Mouse (Mus musculus) heart, embryonic 14.5 days (tissue): ENCODE results near the gene St7l. TPM values are rescaled to one million over a fixed set of nuclear protein-coding genes. Genes with fewer than 3 reads are reported as not detected.

Experiments used
- ATAC-seq: fragments of 200-750 bp; cut with Nextera tagmentation; 2 replicates; pipeline ENCODE4 v1.8.0; 2017; ENCODE audit warnings: low read depth, moderate TSS enrichment; ENCODE audit not compliant: insufficient number of reproducible peaks, insufficient read depth, low FRiP score
- H3K27ac ChIP-seq, 2 experiments: fragments of 200-500 bp in 1 of 2; fragments of 300-500 bp in 1 of 2; sonication (generic) in 1 of 2; replicated peaks in 1 of 2; 2 replicates each; pipeline ENCODE4 v1.5.1; 2012 to 2014; ENCODE audit warnings: low read depth in 2 of 2, low read length in 2 of 2, control low read depth in 1 of 2, mild to moderate bottlenecking in 1 of 2, mixed read lengths in 1 of 2; ENCODE audit not compliant: control insufficient read depth in 1 of 2, insufficient read depth in 1 of 2
- H3K27me3 ChIP-seq: fragments of 300-500 bp; sonication (generic); 2 replicates; pipeline ENCODE4 v1.6.1; 2014; ENCODE audit warnings: mild to moderate bottlenecking, low read length, control low read depth; ENCODE audit not compliant: control insufficient read depth, insufficient read depth
- H3K36me3 ChIP-seq: fragments of 300-500 bp; sonication (generic); 2 replicates; pipeline ENCODE4 v1.6.1; 2014; ENCODE audit warnings: mild to moderate bottlenecking, control low read depth, low read length, mixed read lengths; ENCODE audit not compliant: control insufficient read depth, insufficient read depth
- H3K4me1 ChIP-seq, 2 experiments: fragments of 200-500 bp in 1 of 2; fragments of 300-500 bp in 1 of 2; sonication (generic) in 1 of 2; 2 replicates each; pipeline ENCODE4 v1.6.1; 2012 to 2014; ENCODE audit warnings: low read length in 2 of 2, control low read depth in 1 of 2, mixed read lengths in 1 of 2; ENCODE audit not compliant: control insufficient read depth in 2 of 2, insufficient read depth in 2 of 2
- H3K4me2 ChIP-seq: fragments of 300-500 bp; sonication (generic); 2 replicates; pipeline ENCODE4 v1.6.1; 2014; ENCODE audit warnings: mild to moderate bottlenecking, low read length
- H3K4me3 ChIP-seq, 2 experiments: fragments of 200-500 bp in 1 of 2; fragments of 300-500 bp in 1 of 2; sonication (generic) in 1 of 2; 2 replicates each; pipeline ENCODE4 v1.5.1; 2012 to 2014; ENCODE audit warnings: low read length in 2 of 2, mild to moderate bottlenecking in 2 of 2, control low read depth in 1 of 2, low read depth in 1 of 2, moderate library complexity in 1 of 2; ENCODE audit not compliant: control insufficient read depth in 1 of 2, insufficient read depth in 1 of 2
- H3K9ac ChIP-seq: fragments of 300-500 bp; sonication (generic); 2 replicates; pipeline ENCODE4 v1.6.1; 2014; ENCODE audit warnings: mild to moderate bottlenecking, low read length
- H3K9me3 ChIP-seq: fragments of 300-500 bp; sonication (generic); 2 replicates; pipeline ENCODE4 v1.6.1; 2016; ENCODE audit warnings: low read length, control low read depth; ENCODE audit not compliant: control insufficient read depth
- WGBS: fragments of 180-500 bp; shearing (Covaris S2); extraction: QIAGEN DNeasy Blood & Tissue Kit; methylation state at CpG from one replicate; pipeline ENCODE4 v1.1.7; 2014; 5-methylcytosine and 5-hydroxymethylcytosine counted together
- polyA plus RNA-seq: library from polyadenylated mRNA; unstranded; fragments of >200 nt; fragmentation: Nextera tagmentation; extraction: Ambion mirVana; gene quantifications from 2 replicates; pipeline ENCODE4 v1.2.1, GENCODE M21; 2014

The St7l gene
- polyA plus RNA-seq, 1 experiment from 2014 or later: 28.6 TPM

DNA sequence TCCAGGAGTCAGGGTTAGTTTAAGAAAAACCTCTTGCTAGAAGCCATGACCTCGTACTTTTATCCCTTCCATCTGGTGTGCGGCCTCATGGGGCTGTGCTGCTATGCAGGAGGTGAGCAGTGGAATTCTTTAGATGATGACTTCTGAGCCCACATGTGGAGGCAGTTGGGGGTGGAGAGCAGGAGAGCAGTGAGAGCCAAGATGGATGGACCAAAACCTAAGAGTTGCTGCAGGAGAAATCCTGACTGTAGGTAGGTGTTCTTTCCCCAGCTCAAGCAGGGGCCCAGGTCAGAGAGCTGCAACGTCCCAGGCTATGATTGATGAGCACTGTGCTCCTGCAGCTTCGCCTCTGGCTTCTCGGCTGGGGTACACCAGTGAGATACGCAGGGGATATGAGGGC is 76.9 kb downstream of the St7l start:
- H3K27me3 ChIP-seq: no peaks in the 10 kb centered on the region
- ATAC-seq: no peak
- peaks cover 21 to 43% of the 10 kb centered on the region in 2 experiments for H3K4me1 ChIP-seq
- H3K9ac ChIP-seq: no peak overlapping the region
- no peaks in the 10 kb centered on the region for H3K9me3 ChIP-seq
- 46% methylated on average over 6 of the region's 6 CpGs for WGBS
- H3K27ac ChIP-seq: no peak overlapping the region
- H3K4me2 ChIP-seq: no peak overlapping the region
- H3K4me3 ChIP-seq: no peak overlapping the region
- peaks cover 11% of the 10 kb centered on the region; the same call in 1 of the 2 replicates for H3K36me3 ChIP-seq

DNA sequence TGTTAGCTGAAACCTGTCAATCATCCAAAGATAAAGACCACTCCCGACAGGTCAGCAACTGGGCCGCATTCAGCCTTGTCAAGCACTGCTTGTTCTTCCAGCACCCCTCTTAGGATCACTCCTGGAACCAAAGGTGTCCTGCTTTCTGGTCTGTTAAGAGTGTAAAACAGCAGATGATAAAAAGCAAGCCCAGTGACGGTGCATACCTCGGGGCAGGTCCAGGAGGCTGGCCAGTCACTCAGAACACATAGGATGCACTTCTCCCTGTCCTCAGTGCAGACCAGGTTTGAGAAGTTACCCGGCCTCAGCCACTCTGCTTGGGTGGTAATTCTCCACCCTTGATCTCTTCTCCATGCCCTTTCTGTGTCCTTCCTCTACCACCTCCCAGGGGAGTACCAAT is 78.9 kb downstream of the St7l start:
- peak overlapping the region in 1 of 2 experiments; percentile 59; a peak in 3 of 4 replicates for H3K27ac ChIP-seq
- peaks cover 29% of the 10 kb centered on the region for H3K36me3 ChIP-seq
- H3K4me3 ChIP-seq: no peak overlapping the region
- 30% methylated on average over 5 of the region's 5 CpGs for WGBS
- H3K4me2 ChIP-seq: no peak overlapping the region
- ATAC-seq: no peak
- H3K9ac ChIP-seq: no peak overlapping the region
- H3K27me3 ChIP-seq: no peaks in the 10 kb centered on the region
- H3K4me1 ChIP-seq: peaks cover 21 to 43% of the 10 kb centered on the region in 2 experiments
- H3K9me3 ChIP-seq: no peaks in the 10 kb centered on the region

GRCm38 (mm10) chr3:104943333-104943732 is 79.5 kb downstream of the St7l start:
- peak overlapping the region; percentile 59 to 75 for H3K27ac ChIP-seq
- no peaks in the 10 kb centered on the region for H3K27me3 ChIP-seq
- 32% methylated on average over 8 of the region's 8 CpGs for WGBS
- peaks cover 21 to 39% of the 10 kb centered on the region in 2 experiments for H3K4me1 ChIP-seq
- H3K36me3 ChIP-seq: peaks cover 35% of the 10 kb centered on the region
- no peak overlapping the region for H3K4me2 ChIP-seq
- H3K4me3 ChIP-seq: no peak overlapping the region
- peak; percentile 67; the same call in 1 of the 2 replicates for ATAC-seq
- H3K9me3 ChIP-seq: no peaks in the 10 kb centered on the region
- no peak overlapping the region for H3K9ac ChIP-seq

GRCm38 (mm10) chr3:104944894-104945293 is 81.1 kb downstream of the St7l start:
- H3K4me3 ChIP-seq: no peak overlapping the region
- no peaks in the 10 kb centered on the region for H3K9me3 ChIP-seq
- 54% methylated on average over 9 of the region's 9 CpGs for WGBS
- H3K9ac ChIP-seq: no peak overlapping the region
- no peak overlapping the region for H3K27ac ChIP-seq
- ATAC-seq: no peak
- H3K27me3 ChIP-seq: no peaks in the 10 kb centered on the region
- H3K4me1 ChIP-seq: peaks cover 21 to 37% of the 10 kb centered on the region in 2 experiments
- H3K36me3 ChIP-seq: peaks cover 41% of the 10 kb centered on the region
- H3K4me2 ChIP-seq: no peak overlapping the region

GRCm38 (mm10) chr3:104950926-104951325 is 87.1 kb downstream of the St7l start:
- Histone ChIP-seq H3K27ac (no peak overlapping the region), H3K9ac (no peak overlapping the region), H3K4me3 (no peak overlapping the region), H3K36me3 (peaks cover 69% of the 10 kb centered on the region), H3K4me1 (peaks cover 0 to 6% of the 10 kb centered on the region in 2 experiments; a peak in 1 of 4 replicates), H3K27me3 (no peaks in the 10 kb centered on the region), H3K9me3 (no peaks in the 10 kb centered on the region), H3K4me2 (no peak overlapping the region)
- 95% methylated on average over 12 of the region's 12 CpGs for whole genome bisulfite sequencing
- ATAC-seq: no peak

DNA sequence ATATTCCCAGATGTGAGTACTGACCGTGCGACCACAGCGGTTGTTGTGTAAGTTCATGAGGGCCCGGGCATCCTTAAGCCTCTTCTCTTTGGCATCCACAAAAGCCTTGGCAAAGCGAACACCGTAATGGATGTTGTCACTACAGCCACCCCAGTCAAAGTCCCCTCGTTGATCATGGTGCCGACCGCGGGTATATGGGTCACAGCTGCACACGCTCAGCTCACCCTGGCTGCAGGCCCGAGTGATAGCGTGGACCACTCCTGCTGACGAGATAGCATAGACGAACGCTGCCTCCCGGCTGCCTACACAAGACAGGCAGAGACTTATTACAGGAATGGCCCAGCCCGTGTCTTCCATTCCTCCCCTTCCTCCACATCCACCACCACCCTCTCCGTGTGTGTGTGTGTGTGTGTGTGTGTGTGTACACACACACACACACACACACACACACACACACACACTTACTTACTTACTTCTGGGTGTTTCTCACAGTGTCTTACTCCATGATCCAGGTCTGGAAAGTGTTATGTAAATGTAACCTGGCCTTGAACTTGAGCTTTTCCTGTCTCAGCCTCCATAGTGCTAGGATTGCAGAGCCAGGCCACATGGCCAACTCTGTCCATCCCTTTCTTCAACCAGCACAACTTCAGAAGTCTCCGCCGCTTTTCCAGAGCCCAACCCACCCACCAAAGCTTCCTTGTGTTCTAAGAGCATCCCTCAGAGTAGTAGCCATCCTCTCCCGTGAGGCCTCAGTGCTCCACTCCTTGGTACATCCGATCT is 89.3 kb downstream of the St7l start:
- H3K27ac ChIP-seq: no peak overlapping the region
- H3K4me3 ChIP-seq: no peak overlapping the region
- peaks cover 48% of the 10 kb centered on the region for H3K36me3 ChIP-seq
- H3K9me3 ChIP-seq: no peaks in the 10 kb centered on the region
- no peak overlapping the region for H3K4me2 ChIP-seq
- 63% methylated on average over 22 of the region's 23 CpGs for WGBS
- peaks cover 0 to 6% of the 10 kb centered on the region in 2 experiments; a peak in 1 of 4 replicates for H3K4me1 ChIP-seq
- H3K27me3 ChIP-seq: no peaks in the 10 kb centered on the region; the same call in 1 of the 2 replicates
- H3K9ac ChIP-seq: no peak overlapping the region
- no peak for ATAC-seq

DNA sequence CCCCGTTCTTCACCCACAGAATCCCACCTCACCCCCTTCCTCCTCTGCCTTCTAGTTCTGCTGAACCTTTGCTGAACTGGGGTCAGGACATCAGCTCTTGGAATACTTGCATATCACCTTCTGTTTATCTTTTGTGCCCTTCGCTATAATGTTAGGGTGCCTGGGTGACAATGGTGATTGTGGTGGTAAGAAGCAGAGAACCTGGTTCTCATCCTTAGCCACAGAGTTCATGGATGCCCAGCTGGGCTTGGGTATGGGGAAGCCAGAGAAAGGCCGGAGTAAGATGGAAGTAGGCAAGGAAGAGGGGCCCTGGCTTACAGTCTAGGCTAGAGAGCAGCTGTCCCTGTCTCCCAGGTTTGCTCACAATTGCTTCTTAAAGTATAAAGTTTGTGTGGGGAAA is 90.3 kb downstream of the St7l start:
- Histone ChIP-seq H3K9ac (no peak overlapping the region), H3K36me3 (peaks cover 38% of the 10 kb centered on the region), H3K9me3 (no peaks in the 10 kb centered on the region), H3K4me1 (peaks cover 0 to 6% of the 10 kb centered on the region in 2 experiments; a peak in 1 of 4 replicates), H3K27me3 (peaks cover 6% of the 10 kb centered on the region), H3K4me3 (no peak overlapping the region), H3K27ac (no peak overlapping the region), H3K4me2 (no peak overlapping the region)
- no peak for ATAC-seq
- WGBS: 95% methylated on average over 3 of the region's 3 CpGs
